Mouse (Mus musculus) spleen, postnatal 36 days (tissue): ENCODE measurements around the gene Zfp276.

Experiments used
- DNase-seq, 2 experiments: peaks; one replicate each; pipeline ENCODE4 v3.0.0; 2022; ENCODE audit warnings: low spot score in 2 of 2, mixed read lengths in 1 of 2

Gene Zfp276

GRCm38 (mm10) chr8:123290679-123291078 lies 36.7 kb downstream of the Zfp276 start:
- no peak for DNase-seq

- DNase-seq: no peak
These were observed 37.7 kb downstream of the Zfp276 start for GRCm38 (mm10) chr8:123291716-123292115.

GRCm38 (mm10) chr8:123292281-123292680 lies 38.3 kb downstream of the Zfp276 start:
- no peak for DNase-seq

- no peak for DNase-seq
These were observed 38.8 kb downstream of the Zfp276 start for GRCm38 (mm10) chr8:123292785-123293184.

DNA sequence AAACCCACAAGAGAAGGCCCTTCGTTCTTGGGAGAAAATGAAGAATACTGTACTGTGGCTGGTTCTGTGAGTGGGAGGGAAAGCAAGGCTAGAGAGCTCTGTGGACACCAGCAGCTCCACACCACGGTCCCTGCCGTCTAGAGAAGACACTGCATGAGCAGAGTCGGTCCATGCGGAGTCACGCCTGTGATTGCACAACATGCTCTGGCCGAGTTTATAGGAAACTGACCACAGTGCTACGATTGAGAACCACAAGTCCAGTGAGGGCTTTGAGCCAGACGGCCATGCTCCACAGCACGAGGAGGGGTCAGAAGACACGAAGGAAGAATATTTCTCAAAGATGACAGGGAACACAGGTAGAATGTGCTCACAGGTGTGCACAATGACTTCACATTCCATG lies 44.3 kb downstream of the Zfp276 start:
- DNase-seq: no peak

DNA sequence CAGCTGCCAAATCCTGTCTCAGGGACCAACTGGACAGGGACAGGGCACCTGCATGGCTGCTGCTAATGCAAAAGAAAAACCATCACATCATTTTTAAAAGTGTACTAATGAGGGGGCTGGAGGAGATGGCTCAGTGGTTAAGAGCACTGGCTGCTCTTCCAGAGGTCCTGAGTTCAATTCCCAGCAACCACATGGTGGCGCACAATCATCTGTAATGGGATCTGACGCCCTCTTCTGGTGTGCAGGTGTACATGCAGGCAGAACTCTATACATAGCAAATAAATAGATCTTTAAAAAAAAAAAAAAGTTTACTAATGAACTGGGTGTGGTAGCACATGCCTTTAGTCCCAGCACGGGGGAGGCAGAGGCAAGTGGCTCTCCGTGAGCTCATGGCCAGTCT lies 54.7 kb downstream of the Zfp276 start:
- no peak for DNase-seq

GRCm38 (mm10) chr8:123317781-123318466 lies 63.9 kb downstream of the Zfp276 start:
- no peak for DNase-seq

DNA sequence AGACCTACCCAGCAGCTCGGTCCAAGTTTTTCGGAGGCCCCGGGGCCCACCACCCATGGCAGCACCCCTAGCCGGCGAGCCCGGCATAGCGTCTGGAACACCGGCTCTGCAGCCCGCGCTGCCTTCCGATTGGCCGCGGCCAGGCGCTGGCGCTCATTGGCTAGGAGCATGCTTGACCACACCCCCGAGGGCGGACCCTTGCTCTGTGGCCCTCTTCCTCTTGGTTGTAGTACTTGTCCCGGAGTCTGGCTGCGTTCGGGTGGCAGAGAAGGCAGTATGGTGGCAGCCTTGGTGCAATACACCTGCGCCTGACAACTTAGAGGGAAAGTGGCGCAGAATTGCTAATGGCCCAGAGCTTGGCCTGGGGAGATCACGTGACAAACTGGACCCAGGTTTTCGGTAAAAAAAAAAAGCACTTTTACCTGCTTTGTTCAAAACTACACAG lies 64.5 kb downstream of the Zfp276 start, which contains the start of gene Fanca:
Gene Fanca, minus strand, starts transcription at position 110 of the 445 bp plus-strand sequence.
- peak; percentile 95 to 96 for DNase-seq
